Mouse (Mus musculus): Measurements from ENCODE around the gene Fzd5. TPM values are rescaled to one million over a fixed set of nuclear protein-coding genes. Genes with fewer than 3 reads are reported as not detected.

Gene Fzd5
- polyA plus RNA-seq, 1 experiment from 2014 or later = 1.8 TPM

DNA sequence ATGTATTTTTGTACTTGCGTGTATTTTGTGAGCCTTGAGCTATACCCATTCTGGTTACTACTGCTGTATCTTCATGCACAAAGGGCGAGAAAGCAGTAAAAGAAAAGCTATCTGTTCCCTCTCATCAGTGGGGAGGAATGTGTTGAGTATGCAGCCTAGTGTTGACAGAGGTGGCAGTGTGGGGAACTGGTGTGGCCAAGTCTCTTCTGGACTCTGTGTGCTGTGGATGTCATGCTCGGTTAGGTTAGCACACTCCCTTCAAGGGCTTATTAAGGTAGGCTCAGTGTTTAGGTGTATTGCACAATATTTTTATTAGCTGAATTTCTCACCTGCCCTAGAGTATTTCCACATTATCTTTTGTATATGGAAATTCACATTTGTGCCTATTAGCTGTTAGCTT lies 35.8 kb downstream of the Fzd5 start:
- Histone ChIP-seq H3K4me2 (ENCODE audit: low read depth, low read length) (no peak overlapping the region), H3K27ac (ENCODE audit: low read length) (no peak overlapping the region), H3K4me1 (ENCODE audit: control insufficient read depth, insufficient read depth, low read length) (no peaks in the 10 kb centered on the region), H3K27me3 (ENCODE audit: control insufficient read depth, insufficient read depth, low read length) (no peaks in the 10 kb centered on the region), H3K9me3 (replicated peaks; ENCODE audit: control insufficient read depth, low read length) (no peaks in the 10 kb centered on the region), H3K4me3 (ENCODE audit: low read length) (no peak overlapping the region), H3K36me3 (ENCODE audit: control insufficient read depth, insufficient read depth) (peaks cover 21% of the 10 kb centered on the region), H3K9ac (ENCODE audit: low read length) (no peak overlapping the region)
- 47% methylated on average over 3 of the region's 3 CpGs for WGBS
- 0 out of 2 replicates have a peak, but pooled peaks have one; percentile 58 for ATAC-seq (replicated peaks; ENCODE audit: extremely low read depth, insufficient read depth, low FRiP score)

GRCm38 (mm10) chr1:64695156-64695555 lies 42.4 kb downstream of the Fzd5 start:
- no peaks in the 10 kb centered on the region for H3K36me3 ChIP-seq (ENCODE audit: control insufficient read depth, insufficient read depth)
- 82% methylated on average over 3 of the region's 3 CpGs for WGBS
- no peak overlapping the region for H3K4me2 ChIP-seq (ENCODE audit: low read depth, low read length)
- no peak overlapping the region for H3K27ac ChIP-seq (ENCODE audit: low read length)
- ATAC-seq (replicated peaks; ENCODE audit: extremely low read depth, insufficient read depth, low FRiP score) = no peak
- H3K9me3 ChIP-seq (replicated peaks; ENCODE audit: control insufficient read depth, low read length) = no peaks in the 10 kb centered on the region
- H3K27me3 ChIP-seq (ENCODE audit: control insufficient read depth, insufficient read depth, low read length) = no peaks in the 10 kb centered on the region
- H3K4me3 ChIP-seq (ENCODE audit: low read length) = no peak overlapping the region
- no peak overlapping the region for H3K9ac ChIP-seq (ENCODE audit: low read length)
- peaks cover 10% of the 10 kb centered on the region for H3K4me1 ChIP-seq (ENCODE audit: control insufficient read depth, insufficient read depth, low read length)

DNA sequence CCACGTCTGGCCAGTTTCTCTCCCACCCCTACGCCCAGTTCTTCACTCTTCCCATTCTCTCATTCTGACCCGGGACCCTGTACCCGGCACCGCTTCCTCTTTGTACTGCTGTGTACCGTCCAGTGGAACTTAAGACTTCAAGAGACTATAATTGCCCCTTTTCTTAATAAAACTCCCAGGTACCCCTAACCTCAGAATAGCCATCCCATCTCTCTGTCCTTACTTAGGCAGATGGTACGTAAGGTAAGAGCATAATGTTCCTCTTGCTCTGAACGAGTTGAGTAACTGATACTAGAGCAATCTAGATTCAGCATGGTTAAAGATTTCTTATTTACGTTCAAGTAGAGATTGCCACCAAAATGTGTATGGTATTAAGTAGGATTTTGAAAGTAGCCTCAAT lies 46.0 kb downstream of the Fzd5 start:
- peaks cover 16% of the 10 kb centered on the region for H3K4me1 ChIP-seq (ENCODE audit: control insufficient read depth, insufficient read depth, low read length)
- no peaks in the 10 kb centered on the region for H3K9me3 ChIP-seq (replicated peaks; ENCODE audit: control insufficient read depth, low read length)
- ATAC-seq (replicated peaks; ENCODE audit: extremely low read depth, insufficient read depth, low FRiP score) = no peak
- peak overlapping the region; percentile 86 for H3K27ac ChIP-seq (ENCODE audit: low read length)
- H3K27me3 ChIP-seq (ENCODE audit: control insufficient read depth, insufficient read depth, low read length) = no peaks in the 10 kb centered on the region
- 4% methylated on average over 9 of the region's 9 CpGs for WGBS
- H3K4me2 ChIP-seq (ENCODE audit: low read depth, low read length) = peak overlapping the region; percentile 85
- H3K36me3 ChIP-seq (ENCODE audit: control insufficient read depth, insufficient read depth) = no peaks in the 10 kb centered on the region
- peak overlapping the region; percentile 91 for H3K9ac ChIP-seq (ENCODE audit: low read length)
- peak overlapping the region; percentile 91 for H3K4me3 ChIP-seq (ENCODE audit: low read length)

- no peaks in the 10 kb centered on the region for H3K36me3 ChIP-seq (ENCODE audit: control insufficient read depth, insufficient read depth)
Measured at GRCm38 (mm10) chr1:64691121-64691551, 46.4 kb downstream of the Fzd5 start.

GRCm38 (mm10) chr1:64690213-64691013 lies 47.1 kb downstream of the Fzd5 start, which contains the start of gene Ccnyl1:
Gene Ccnyl1 (plus strand): TSS chr1:64690455.
- peak within 1 kb of the TSS; percentile 91 for H3K9ac ChIP-seq (ENCODE audit: low read length)
- WGBS = under 1% methylated on average over 70 of the region's 71 CpGs
- no peaks in the 10 kb centered on the region for H3K27me3 ChIP-seq (ENCODE audit: control insufficient read depth, insufficient read depth, low read length)

More at GRCm38 (mm10) chr1:64691121-64691551, 46.4 kb downstream of the Fzd5 start:
- peak overlapping the region; percentile 91 for H3K4me3 ChIP-seq (ENCODE audit: low read length)
- peak; percentile 21 for ATAC-seq (replicated peaks; ENCODE audit: extremely low read depth, insufficient read depth, low FRiP score)
- H3K27me3 ChIP-seq (ENCODE audit: control insufficient read depth, insufficient read depth, low read length) = no peaks in the 10 kb centered on the region
- 0% methylated on average over 55 of the region's 55 CpGs for WGBS
- no peaks in the 10 kb centered on the region for H3K9me3 ChIP-seq (replicated peaks; ENCODE audit: control insufficient read depth, low read length)
- H3K4me1 ChIP-seq (ENCODE audit: control insufficient read depth, insufficient read depth, low read length) = peaks cover 16% of the 10 kb centered on the region
- H3K27ac ChIP-seq (ENCODE audit: low read length) = peak overlapping the region; percentile 86
- peak overlapping the region; percentile 91 for H3K9ac ChIP-seq (ENCODE audit: low read length)
- H3K4me2 ChIP-seq (ENCODE audit: low read depth, low read length) = peak overlapping the region; percentile 85

DNA sequence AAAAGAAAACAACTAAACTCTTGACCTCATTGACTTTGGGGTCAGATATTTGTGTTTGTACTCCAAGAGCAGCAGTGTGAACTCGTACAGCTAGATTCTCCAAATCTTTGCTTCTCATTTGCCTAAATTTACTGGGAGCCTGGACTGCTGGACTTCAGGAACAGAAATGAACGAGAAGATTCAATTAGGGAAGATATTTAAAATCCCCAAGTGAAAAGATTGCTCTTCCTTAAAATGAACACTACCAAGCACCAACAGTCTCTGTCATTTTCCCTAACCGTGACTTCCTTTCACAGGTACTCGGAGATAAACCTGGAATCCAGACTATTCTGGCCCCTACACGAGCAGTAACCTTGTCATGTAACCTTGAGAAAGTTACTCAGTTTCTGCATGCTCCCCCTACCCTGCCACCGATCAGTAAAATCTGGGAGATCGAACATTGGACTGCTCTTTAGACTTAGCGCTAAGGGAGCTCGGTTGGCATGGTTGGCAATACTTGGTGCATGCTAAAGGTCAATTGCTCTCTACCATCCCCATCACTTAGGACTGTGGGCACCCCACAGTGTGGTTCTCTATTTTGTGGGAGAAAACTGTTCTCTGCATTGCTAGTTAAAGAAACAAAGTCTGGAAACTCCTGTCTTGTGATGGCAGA lies 47.9 kb downstream of the Fzd5 start:
- H3K27ac ChIP-seq (ENCODE audit: low read length) = no peak overlapping the region; the same call in 1 of the 2 replicates
- H3K9ac ChIP-seq (ENCODE audit: low read length) = peak overlapping the region; percentile 56
- no peaks in the 10 kb centered on the region for H3K36me3 ChIP-seq (ENCODE audit: control insufficient read depth, insufficient read depth)
- no peaks in the 10 kb centered on the region for H3K27me3 ChIP-seq (ENCODE audit: control insufficient read depth, insufficient read depth, low read length)
- peak overlapping the region; percentile 91 for H3K4me3 ChIP-seq (ENCODE audit: low read length)
- WGBS = 12% methylated on average over 9 of the region's 9 CpGs
- ATAC-seq (replicated peaks; ENCODE audit: extremely low read depth, insufficient read depth, low FRiP score) = no peak
- H3K4me2 ChIP-seq (ENCODE audit: low read depth, low read length) = peak overlapping the region; percentile 80
- H3K4me1 ChIP-seq (ENCODE audit: control insufficient read depth, insufficient read depth, low read length) = peaks cover 16% of the 10 kb centered on the region
- no peaks in the 10 kb centered on the region for H3K9me3 ChIP-seq (replicated peaks; ENCODE audit: control insufficient read depth, low read length)

More at GRCm38 (mm10) chr1:64690213-64691013, 47.1 kb downstream of the Fzd5 start, which contains the start of gene Ccnyl1:
- peak within 1 kb of the TSS; percentile 85 for H3K4me2 ChIP-seq (ENCODE audit: low read depth, low read length)
- H3K4me1 ChIP-seq (ENCODE audit: control insufficient read depth, insufficient read depth, low read length) = peaks cover 16% of the 10 kb centered on the region
- H3K36me3 ChIP-seq (ENCODE audit: control insufficient read depth, insufficient read depth) = no peaks in the 10 kb centered on the region
- peak; percentile 99 for ATAC-seq (replicated peaks; ENCODE audit: extremely low read depth, insufficient read depth, low FRiP score)
- H3K27ac ChIP-seq (ENCODE audit: low read length) = peak within 1 kb of the TSS; percentile 86
- peak within 1 kb of the TSS; percentile 91 for H3K4me3 ChIP-seq (ENCODE audit: low read length)
- no peaks in the 10 kb centered on the region for H3K9me3 ChIP-seq (replicated peaks; ENCODE audit: control insufficient read depth, low read length)

DNA sequence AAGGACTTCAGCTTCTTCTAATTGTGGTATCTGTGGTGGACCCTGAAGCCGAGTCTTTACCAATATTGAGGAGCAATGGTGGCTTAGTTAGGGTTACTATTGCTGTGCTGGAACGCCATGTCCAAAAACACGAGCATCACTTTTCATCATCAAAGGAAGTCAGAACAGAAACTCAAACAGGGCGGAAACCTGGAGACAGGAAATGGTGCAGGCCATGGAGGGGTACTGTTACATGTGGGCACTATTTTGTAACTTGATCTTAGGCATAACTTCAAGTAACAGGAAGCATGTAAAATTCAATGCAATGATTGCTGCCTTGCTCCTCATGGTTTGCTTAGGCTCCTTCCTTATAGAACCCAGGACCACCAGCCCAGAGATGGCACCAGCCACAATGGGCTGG lies 49.5 kb downstream of the Fzd5 start:
- Histone ChIP-seq H3K36me3 (ENCODE audit: control insufficient read depth, insufficient read depth) (no peaks in the 10 kb centered on the region), H3K9ac (ENCODE audit: low read length) (no peak overlapping the region), H3K27me3 (ENCODE audit: control insufficient read depth, insufficient read depth, low read length) (no peaks in the 10 kb centered on the region), H3K27ac (ENCODE audit: low read length) (no peak overlapping the region), H3K9me3 (replicated peaks; ENCODE audit: control insufficient read depth, low read length) (no peaks in the 10 kb centered on the region), H3K4me2 (ENCODE audit: low read depth, low read length) (no peak overlapping the region), H3K4me1 (ENCODE audit: control insufficient read depth, insufficient read depth, low read length) (peaks cover 15% of the 10 kb centered on the region), H3K4me3 (ENCODE audit: low read length) (no peak overlapping the region)
- ATAC-seq (replicated peaks; ENCODE audit: extremely low read depth, insufficient read depth, low FRiP score) = no peak
- WGBS = 85% methylated on average over 4 of the region's 4 CpGs

GRCm38 (mm10) chr1:64684440-64684839 lies 53.1 kb downstream of the Fzd5 start:
- Histone ChIP-seq H3K9ac (ENCODE audit: low read length) (no peak overlapping the region), H3K4me3 (ENCODE audit: low read length) (no peak overlapping the region), H3K27ac (ENCODE audit: low read length) (no peak overlapping the region), H3K4me1 (ENCODE audit: control insufficient read depth, insufficient read depth, low read length) (peaks cover under 1% of the 10 kb centered on the region; the same call in 1 of the 2 replicates), H3K36me3 (ENCODE audit: control insufficient read depth, insufficient read depth) (no peaks in the 10 kb centered on the region), H3K4me2 (ENCODE audit: low read depth, low read length) (no peak overlapping the region), H3K27me3 (ENCODE audit: control insufficient read depth, insufficient read depth, low read length) (no peaks in the 10 kb centered on the region), H3K9me3 (replicated peaks; ENCODE audit: control insufficient read depth, low read length) (no peaks in the 10 kb centered on the region)
- no peak for ATAC-seq (replicated peaks; ENCODE audit: extremely low read depth, insufficient read depth, low FRiP score)
- 84% methylated on average over 2 of the region's 2 CpGs for WGBS

DNA sequence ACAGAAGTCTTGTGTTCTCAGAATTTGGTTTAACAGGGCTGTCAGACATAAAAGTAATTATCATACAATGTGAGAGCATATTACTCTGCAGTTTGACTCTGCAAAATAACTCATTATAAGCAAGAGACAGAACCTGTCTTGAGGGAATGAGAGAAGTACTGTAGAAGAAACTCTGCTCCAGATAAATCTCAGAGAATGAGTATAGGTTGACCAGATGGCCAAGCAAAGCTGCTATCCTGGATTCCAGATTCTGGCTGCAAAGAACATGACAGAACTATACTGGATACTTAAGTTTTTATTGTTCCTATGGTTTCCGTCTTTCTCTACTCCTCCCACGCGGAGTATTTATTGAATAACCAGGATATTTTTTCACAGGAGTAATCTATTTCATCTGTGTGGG lies 54.5 kb downstream of the Fzd5 start:
- no peaks in the 10 kb centered on the region for H3K4me1 ChIP-seq (ENCODE audit: control insufficient read depth, insufficient read depth, low read length)
- H3K4me3 ChIP-seq (ENCODE audit: low read length) = no peak overlapping the region
- no peaks in the 10 kb centered on the region for H3K27me3 ChIP-seq (ENCODE audit: control insufficient read depth, insufficient read depth, low read length)
- no peaks in the 10 kb centered on the region for H3K9me3 ChIP-seq (replicated peaks; ENCODE audit: control insufficient read depth, low read length)
- 91% methylated on average over 3 of the region's 3 CpGs for WGBS
- H3K36me3 ChIP-seq (ENCODE audit: control insufficient read depth, insufficient read depth) = no peaks in the 10 kb centered on the region
- no peak for ATAC-seq (replicated peaks; ENCODE audit: extremely low read depth, insufficient read depth, low FRiP score)
- no peak overlapping the region for H3K9ac ChIP-seq (ENCODE audit: low read length)
- no peak overlapping the region for H3K27ac ChIP-seq (ENCODE audit: low read length)
- H3K4me2 ChIP-seq (ENCODE audit: low read depth, low read length) = no peak overlapping the region
